Mouse (Mus musculus): ENCODE results near the gene Lrg1. TPM values are rescaled to one million over a fixed set of nuclear protein-coding genes. Genes with fewer than 3 reads are reported as not detected.

The Lrg1 gene
- polyA plus RNA-seq, 1 experiment from 2014 or later: not detected

GRCm38 (mm10) chr17:56071126-56071525 is 50.7 kb downstream of the Lrg1 start:
- Histone ChIP-seq H3K9ac (no peak overlapping the region), H3K4me3 (no peak overlapping the region), H3K4me2 (no peak overlapping the region), H3K27me3 (replicated peaks) (no peaks in the 10 kb centered on the region), H3K4me1 (peaks cover 21% of the 10 kb centered on the region), H3K27ac (replicated peaks) (no peak overlapping the region), H3K9me3 (no peaks in the 10 kb centered on the region), H3K36me3 (peaks cover 75% of the 10 kb centered on the region)
- no peak for ATAC-seq (ENCODE audit: extremely low read depth, insufficient number of reproducible peaks, low FRiP score, low TSS enrichment)

Other genes with a start within 250 kb of the Lrg1 start
- 5.7 and 6.0 TPM in 2 replicates for gene Zfp119a, start 243.1 kb downstream of the Lrg1 start, polyA plus RNA-seq (2015; fragmentation: Nextera tagmentation; extraction: Ambion mirVana)
- 6.4 and 7.9 TPM in 2 replicates for gene Zfp959, start 229.9 kb downstream of the Lrg1 start, polyA plus RNA-seq (2015; fragmentation: Nextera tagmentation; extraction: Ambion mirVana)
- gene Zfp119b, start 172.5 kb downstream of the Lrg1 start, polyA plus RNA-seq (2015; fragmentation: Nextera tagmentation; extraction: Ambion mirVana): 3.6 and 4.3 TPM in 2 replicates
- gene Ebi3, start 169.4 kb downstream of the Lrg1 start, polyA plus RNA-seq (2015; fragmentation: Nextera tagmentation; extraction: Ambion mirVana): 0.34 and 1.3 TPM in 2 replicates
- gene Yju2, start 162.9 kb downstream of the Lrg1 start, polyA plus RNA-seq (2015; fragmentation: Nextera tagmentation; extraction: Ambion mirVana): 18.0 and 18.8 TPM in 2 replicates
- gene Shd, start 151.5 kb downstream of the Lrg1 start, polyA plus RNA-seq (2015; fragmentation: Nextera tagmentation; extraction: Ambion mirVana): 7.9 and 8.7 TPM in 2 replicates
- gene Fsd1, start 135.5 kb downstream of the Lrg1 start, polyA plus RNA-seq (2015; fragmentation: Nextera tagmentation; extraction: Ambion mirVana): 4.5 and 5.0 TPM in 2 replicates
- gene Stap2, start 116.4 kb downstream of the Lrg1 start, polyA plus RNA-seq (2015; fragmentation: Nextera tagmentation; extraction: Ambion mirVana): 11.9 and 14.6 TPM in 2 replicates
- 62.1 and 68.1 TPM in 2 replicates for gene Mpnd, start 116.3 kb downstream of the Lrg1 start, polyA plus RNA-seq (2015; fragmentation: Nextera tagmentation; extraction: Ambion mirVana)
- 85.0 and 87.6 TPM in 2 replicates for gene Sh3gl1, start 85.4 kb downstream of the Lrg1 start, polyA plus RNA-seq (2015; fragmentation: Nextera tagmentation; extraction: Ambion mirVana)
- gene Chaf1a, start 81.6 kb downstream of the Lrg1 start, polyA plus RNA-seq (2015; fragmentation: Nextera tagmentation; extraction: Ambion mirVana): 14.1 and 14.2 TPM in 2 replicates
- gene Ubxn6, start 47.0 kb downstream of the Lrg1 start, polyA plus RNA-seq (2015; fragmentation: Nextera tagmentation; extraction: Ambion mirVana): 37.8 and 44.2 TPM in 2 replicates
- 75.0 and 89.0 TPM in 2 replicates for gene Hdgfl2, start 42.4 kb downstream of the Lrg1 start, polyA plus RNA-seq (2015; fragmentation: Nextera tagmentation; extraction: Ambion mirVana)
- gene Plin4, start 12.2 kb downstream of the Lrg1 start, polyA plus RNA-seq (2015; fragmentation: Nextera tagmentation; extraction: Ambion mirVana): 0.05 and 0.07 TPM in 2 replicates
- gene Plin5, start 4.4 kb downstream of the Lrg1 start, polyA plus RNA-seq (2015; fragmentation: Nextera tagmentation; extraction: Ambion mirVana): 0.19 and 0.47 TPM in 2 replicates
- gene Sema6b, start 18.3 kb upstream of the Lrg1 start, polyA plus RNA-seq (2015; fragmentation: Nextera tagmentation; extraction: Ambion mirVana): 0.55 and 0.59 TPM in 2 replicates
- gene Tnfaip8l1, start 40.5 kb upstream of the Lrg1 start, polyA plus RNA-seq (2015; fragmentation: Nextera tagmentation; extraction: Ambion mirVana): 6.5 and 6.9 TPM in 2 replicates
- 80.5 and 91.1 TPM in 2 replicates for gene Mydgf, start 61.9 kb upstream of the Lrg1 start, polyA plus RNA-seq (2015; fragmentation: Nextera tagmentation; extraction: Ambion mirVana)
- 21.8 and 22.4 TPM in 2 replicates for gene Dpp9, start 96.9 kb upstream of the Lrg1 start, polyA plus RNA-seq (2015; fragmentation: Nextera tagmentation; extraction: Ambion mirVana)
- gene Fem1a, start 134.8 kb upstream of the Lrg1 start, polyA plus RNA-seq (2015; fragmentation: Nextera tagmentation; extraction: Ambion mirVana): 17.2 and 18.5 TPM in 2 replicates
- gene Ticam1, start 154.8 kb upstream of the Lrg1 start, polyA plus RNA-seq (2015; fragmentation: Nextera tagmentation; extraction: Ambion mirVana): 7.7 and 8.4 TPM in 2 replicates
- 67.1 and 71.8 TPM in 2 replicates for gene Plin3, start 170.9 kb upstream of the Lrg1 start, polyA plus RNA-seq (2015; fragmentation: Nextera tagmentation; extraction: Ambion mirVana)
- gene Arrdc5, start 178.3 kb upstream of the Lrg1 start, polyA plus RNA-seq (2015; fragmentation: Nextera tagmentation; extraction: Ambion mirVana): not detected in 2 replicates
- 70.7 and 74.7 TPM in 2 replicates for gene Uhrf1, start 181.3 kb upstream of the Lrg1 start, polyA plus RNA-seq (2015; fragmentation: Nextera tagmentation; extraction: Ambion mirVana)
- 25.5 and 25.9 TPM in 2 replicates for gene Kdm4b, start 204.1 kb upstream of the Lrg1 start, polyA plus RNA-seq (2015; fragmentation: Nextera tagmentation; extraction: Ambion mirVana)